Mouse (Mus musculus) MEL (cell line): ENCODE results near the gene Ccno. TPM values are rescaled to one million over a fixed set of nuclear protein-coding genes. Genes with fewer than 3 reads are reported as not detected.

Experiments
- DNase-seq: peaks from one replicate; pipeline ENCODE4 v3.0.0; 2011; ENCODE audit warnings: low read depth, low spot score
- H3K27ac ChIP-seq: 2 replicates; pipeline ENCODE4 v1.5.1; 2012; ENCODE audit warnings: low read depth, mild to moderate bottlenecking, control low read depth, low read length, moderate library complexity; ENCODE audit not compliant: control insufficient read depth
- H3K27me3 ChIP-seq, 2 experiments: fragments of 150-350 bp in 1 of 2; sonication (generic) in 1 of 2; 2 replicates each; pipeline ENCODE4 v1.6.1; 2012; ENCODE audit warnings: low read length in 2 of 2, mild to moderate bottlenecking in 2 of 2, improper control_type of control experiment in 1 of 2, moderate library complexity in 1 of 2; ENCODE audit not compliant: insufficient read depth in 2 of 2, control insufficient read depth in 1 of 2
- H3K36me3 ChIP-seq, 2 experiments: 2 replicates each; pipeline ENCODE4 v1.6.1; 2012 to 2014; ENCODE audit warnings: low read length in 2 of 2, improper control_type of control experiment in 1 of 2, inconsistent platforms in 1 of 2, mild to moderate bottlenecking in 1 of 2; ENCODE audit not compliant: insufficient read depth in 2 of 2, control insufficient read depth in 1 of 2
- H3K4me1 ChIP-seq, 2 experiments: fragments of 150-350 bp in 1 of 2; sonication (generic) in 1 of 2; 2 replicates each; pipeline ENCODE4 v1.6.1; 2012; ENCODE audit warnings: low read length in 2 of 2, improper control_type of control experiment in 1 of 2, mild to moderate bottlenecking in 1 of 2; ENCODE audit not compliant: insufficient read depth in 2 of 2, control insufficient read depth in 1 of 2
- H3K4me3 ChIP-seq, 2 experiments: fragments of 150-350 bp in 1 of 2; sonication (generic) in 1 of 2; 2 replicates each; pipeline ENCODE4 v1.5.1; 2012; ENCODE audit warnings: low read depth in 2 of 2, low read length in 2 of 2, mild to moderate bottlenecking in 2 of 2, moderate library complexity in 2 of 2, control low read depth in 1 of 2, improper control_type of control experiment in 1 of 2; ENCODE audit not compliant: control insufficient read depth in 1 of 2, insufficient read depth in 1 of 2
- H3K79me2 ChIP-seq: 2 replicates; pipeline ENCODE4 v1.6.1; 2012; ENCODE audit warnings: mild to moderate bottlenecking, low read length, moderate library complexity; ENCODE audit not compliant: control insufficient read depth, poor library complexity, insufficient read depth
- H3K9ac ChIP-seq: 2 replicates; pipeline ENCODE4 v1.6.1; 2012; ENCODE audit warnings: low read depth, mild to moderate bottlenecking, control low read depth, low read length, moderate library complexity; ENCODE audit not compliant: control insufficient read depth, poor library complexity, severe bottlenecking
- H3K9me3 ChIP-seq: fragments of 150-350 bp; sonication (generic); replicated peaks from 2 replicates; pipeline ENCODE4 v1.6.1; 2012; ENCODE audit warnings: mild to moderate bottlenecking, low read length, improper control_type of control experiment, moderate library complexity; ENCODE audit not compliant: insufficient read depth
- BHLHE40 ChIP-seq: IDR thresholded peaks from 2 replicates; pipeline ENCODE4 v1.6.1; 2012; ENCODE audit warnings: low read depth, mild to moderate bottlenecking, inconsistent platforms, low read length, improper control_type of control experiment, borderline replicate concordance
- CHD2 ChIP-seq: IDR thresholded peaks from 2 replicates; pipeline ENCODE4 v1.6.1; 2011; ENCODE audit warnings: low read length, improper control_type of control experiment
- CTCF ChIP-seq, 3 experiments: IDR thresholded peaks in 2 of 3; conservative IDR thresholded peaks in 1 of 3; 2 replicates each; pipeline ENCODE4 v1.5.1; 2011 to 2012; ENCODE audit warnings: low read length in 3 of 3, low read depth in 2 of 3, mild to moderate bottlenecking in 2 of 3, improper control_type of control experiment in 1 of 3, inconsistent platforms in 1 of 3, mixed read lengths in 1 of 3, moderate library complexity in 1 of 3; ENCODE audit not compliant: control insufficient read depth in 1 of 3, insufficient read depth in 1 of 3, poor library complexity in 1 of 3, severe bottlenecking in 1 of 3
- E2F4 ChIP-seq: IDR thresholded peaks from 2 replicates; pipeline ENCODE4 v1.6.1; 2011; ENCODE audit warnings: low read depth, low read length, improper control_type of control experiment, borderline replicate concordance
- ETS1 ChIP-seq: IDR thresholded peaks from 2 replicates; pipeline ENCODE4 v1.6.1; 2012; ENCODE audit warnings: low read depth, mild to moderate bottlenecking, inconsistent platforms, low read length, improper control_type of control experiment, moderate library complexity
- GABPA ChIP-seq: IDR thresholded peaks from 2 replicates; pipeline ENCODE4 v1.6.1; 2012; ENCODE audit warnings: low read depth, mild to moderate bottlenecking, inconsistent platforms, low read length, improper control_type of control experiment, moderate library complexity
- GATA1 ChIP-seq: IDR thresholded peaks from 2 replicates; pipeline ENCODE4 v1.6.1; 2011; ENCODE audit warnings: low read depth, low read length, improper control_type of control experiment
- HCFC1 ChIP-seq: IDR thresholded peaks from 2 replicates; pipeline ENCODE4 v1.6.1; 2012; ENCODE audit warnings: low read depth, mild to moderate bottlenecking, inconsistent platforms, low read length, improper control_type of control experiment, moderate library complexity
- MAFK ChIP-seq: IDR thresholded peaks from 2 replicates; pipeline ENCODE4 v1.6.1; 2011; ENCODE audit warnings: low read depth, mild to moderate bottlenecking, low read length, improper control_type of control experiment, borderline replicate concordance
- MAZ ChIP-seq: IDR thresholded peaks from 2 replicates; pipeline ENCODE4 v1.6.1; 2012; ENCODE audit warnings: low read depth, mild to moderate bottlenecking, inconsistent platforms, low read length, improper control_type of control experiment
- MEF2A ChIP-seq: IDR thresholded peaks from 2 replicates; pipeline ENCODE4 v1.6.1; 2014; ENCODE audit warnings: low read depth, mild to moderate bottlenecking, inconsistent platforms, low read length, improper control_type of control experiment; ENCODE audit not compliant: poor library complexity, insufficient replicate concordance, severe bottlenecking; ENCODE audit errors: extremely low read depth
- MXI1 ChIP-seq: IDR thresholded peaks from 2 replicates; pipeline ENCODE4 v1.6.1; 2011; ENCODE audit warnings: mild to moderate bottlenecking, low read depth, low read length, improper control_type of control experiment
- MYB ChIP-seq: IDR thresholded peaks from 2 replicates; pipeline ENCODE4 v1.6.1; 2011; ENCODE audit warnings: mild to moderate bottlenecking, low read depth, low read length, improper control_type of control experiment
- POLR2A ChIP-seq, 2 experiments: IDR thresholded peaks; 2 replicates each; pipeline ENCODE4 v1.6.1; 2011 to 2012; ENCODE audit warnings: low read length in 2 of 2, mild to moderate bottlenecking in 2 of 2, control low read depth in 1 of 2, improper control_type of control experiment in 1 of 2, low read depth in 1 of 2, moderate library complexity in 1 of 2; ENCODE audit not compliant: control insufficient read depth in 1 of 2, insufficient read depth in 1 of 2, poor library complexity in 1 of 2
- POLR2AphosphoS2 ChIP-seq: IDR thresholded peaks from 2 replicates; pipeline ENCODE4 v1.6.1; 2011; ENCODE audit warnings: low read length, improper control_type of control experiment
- RAD21 ChIP-seq: IDR thresholded peaks from 2 replicates; pipeline ENCODE4 v1.6.1; 2011; ENCODE audit warnings: mild to moderate bottlenecking, low read depth, low read length, improper control_type of control experiment
- RCOR1 ChIP-seq: IDR thresholded peaks from 2 replicates; pipeline ENCODE4 v1.6.1; 2012; ENCODE audit warnings: low read depth, mild to moderate bottlenecking, inconsistent platforms, low read length, improper control_type of control experiment
- SMC3 ChIP-seq: IDR thresholded peaks from 2 replicates; pipeline ENCODE4 v1.6.1; 2011; ENCODE audit warnings: low read depth, low read length, improper control_type of control experiment
- TBP ChIP-seq: IDR thresholded peaks from 2 replicates; pipeline ENCODE4 v1.8.0; 2011; ENCODE audit warnings: low read depth, low read length, improper control_type of control experiment
- UBTF ChIP-seq: IDR thresholded peaks from 2 replicates; pipeline ENCODE4 v1.6.1; 2012; ENCODE audit warnings: low read depth, mild to moderate bottlenecking, inconsistent platforms, low read length, improper control_type of control experiment, moderate library complexity, borderline replicate concordance; ENCODE audit not compliant: insufficient read depth
- ZMIZ1 ChIP-seq: IDR thresholded peaks from 2 replicates; pipeline ENCODE4 v1.6.1; 2012; ENCODE audit warnings: low read depth, mild to moderate bottlenecking, inconsistent platforms, low read length, improper control_type of control experiment, moderate library complexity
- ZNF384 ChIP-seq: IDR thresholded peaks from 2 replicates; pipeline ENCODE4 v1.6.1; 2012; ENCODE audit warnings: low read depth, mild to moderate bottlenecking, inconsistent platforms, low read length, improper control_type of control experiment
- polyA plus RNA-seq, 2 experiments: library from polyadenylated mRNA; stranded (reverse) in 1 of 2; unstranded in 1 of 2; fragments of >175 nt in 1 of 2; fragments of >200 nt in 1 of 2; gene quantifications; 2 replicates each; pipeline versions ENCODE4 v1.2.1 to v1.2.4; 2012; ENCODE audit warnings: low replicate concordance in 2 of 2, low read depth in 1 of 2; ENCODE audit not compliant: insufficient read length in 2 of 2, insufficient read depth in 1 of 2, missing spikeins in 1 of 2
- total RNA-seq: library from RNA; depleted of rRNA; stranded (reverse); fragments of 300-350 nt; gene quantifications from 2 replicates; pipeline ENCODE4 v1.2.3, GENCODE M21; 2012

Ccno gene
- total and polyA plus RNA-seq, 3 experiments, result 0.27 to 0.50 TPM; not detected in 1

GRCm38 (mm10) chr13:112998427-112999201 lies 11.0 kb downstream of the Ccno start:
- no peak for DNase-seq
- H3K27ac ChIP-seq, result no peak overlapping the region
- H3K4me1 ChIP-seq, result no peaks in the 10 kb centered on the region
- H3K36me3 ChIP-seq, result no peaks in the 10 kb centered on the region
- no peaks in the 10 kb centered on the region for H3K79me2 ChIP-seq
- no peak for TF ChIP-seq GATA1
- TF ChIP-seq CTCF (IDR thresholded peaks at IDR 0.05 in 2 of 3, conservative IDR thresholded peaks at IDR 0.05 in 1 of 3; ENCODE audit: control insufficient read depth in 1 of 3, insufficient read depth in 1 of 3, low read depth in 2 of 3, low read length in 3 of 3, poor library complexity in 1 of 3, severe bottlenecking in 1 of 3), result no peak
- TF ChIP-seq HCFC1, result no peak
- no peak for TF ChIP-seq RAD21
- no peak for TF ChIP-seq UBTF
- TF ChIP-seq GABPA, result no peak
- H3K27me3 ChIP-seq, result peaks cover 0 to 2% of the 10 kb centered on the region in 2 experiments; a peak in 1 of 4 replicates
- H3K9ac ChIP-seq, result no peak overlapping the region
- no peak overlapping the region for H3K4me3 ChIP-seq
- no peaks in the 10 kb centered on the region for H3K9me3 ChIP-seq

- no peak for DNase-seq
- no peaks in the 10 kb centered on the region for H3K4me1 ChIP-seq
- no peaks in the 10 kb centered on the region for H3K9me3 ChIP-seq
- no peak overlapping the region for H3K4me3 ChIP-seq
- peaks cover 0 to 2% of the 10 kb centered on the region in 2 experiments; a peak in 1 of 4 replicates for H3K27me3 ChIP-seq
- H3K27ac ChIP-seq, result no peak overlapping the region
- H3K36me3 ChIP-seq, result no peaks in the 10 kb centered on the region
- TF ChIP-seq ZNF384, result no peak
- no peak for TF ChIP-seq CHD2
- TF ChIP-seq TBP, result no peak
- no peak for TF ChIP-seq MXI1
- TF ChIP-seq POLR2AphosphoS2, result no peak
- TF ChIP-seq MAZ, result no peak
- TF ChIP-seq MAFK, result no peak
- no peak for TF ChIP-seq E2F4
- no peak for TF ChIP-seq ETS1
- TF ChIP-seq POLR2A (IDR thresholded peaks at IDR 0.05; ENCODE audit: control insufficient read depth in 1 of 2, insufficient read depth in 1 of 2, low read depth in 1 of 2, low read length in 2 of 2, poor library complexity in 1 of 2), result no peak
- TF ChIP-seq RCOR1, result no peak
- TF ChIP-seq BHLHE40, result no peak
- TF ChIP-seq MYB, result no peak
- no peak for TF ChIP-seq SMC3
- TF ChIP-seq MEF2A, result no peak
- TF ChIP-seq ZMIZ1, result no peak
- no peaks in the 10 kb centered on the region for H3K79me2 ChIP-seq
- no peak overlapping the region for H3K9ac ChIP-seq
These were observed 12.5 kb downstream of the Ccno start for GRCm38 (mm10) chr13:113000090-113000489.
